Mouse (Mus musculus) erythroblast, embryonic 14.5 days (primary cell): ENCODE data around the gene Cel.

Source experiments
- GATA1 ChIP-seq: IDR thresholded peaks from 2 replicates; pipeline ENCODE4 v1.6.1; 2012; ENCODE audit warnings: low read length, inconsistent platforms, mixed read lengths
- TAL1 ChIP-seq: IDR thresholded peaks from 3 replicates; pipeline ENCODE4 v1.6.1; 2012; ENCODE audit warnings: low read length, inconsistent platforms, mixed read lengths

- TF ChIP-seq GATA1 (no peak), TAL1 (no peak)
Observed at GRCm38 (mm10) chr2:28524406-28524805, 38.8 kb downstream of the Cel start.
